Mouse (Mus musculus): ENCODE results near the gene Ampd1.
"Not testable (repeated sequence)": the region's sequence is repeated elsewhere in the genome, so short reads cannot be mapped to it uniquely, and the experiment has no call there.

Gene Ampd1

GRCm38 (mm10) chr3:103102454-103103390 is 28.9 kb downstream of the Ampd1 start, which contains the start of gene Dennd2c:
Gene Dennd2c (plus strand): TSS chr3:103102604.
- peak; percentile 86 for DNase-seq (ENCODE audit: low read depth)

GRCm38 (mm10) chr3:103107565-103108240 is 33.9 kb downstream of the Ampd1 start:
- DNase-seq (ENCODE audit: low read depth) = no peak

- no peak for DNase-seq (ENCODE audit: low read depth)
Observed at GRCm38 (mm10) chr3:103112216-103112615, 38.4 kb downstream of the Ampd1 start.

- no peak for DNase-seq (ENCODE audit: low read depth)
Observed at GRCm38 (mm10) chr3:103123636-103124035, 49.8 kb downstream of the Ampd1 start.

- no peak for DNase-seq (ENCODE audit: low read depth)
Observed at GRCm38 (mm10) chr3:103126138-103126537, 52.3 kb downstream of the Ampd1 start.

GRCm38 (mm10) chr3:103127177-103127576 is 53.4 kb downstream of the Ampd1 start:
- no peak for DNase-seq (ENCODE audit: low read depth)

GRCm38 (mm10) chr3:103127721-103128120 is 53.9 kb downstream of the Ampd1 start:
- DNase-seq (ENCODE audit: low read depth) = no peak

- DNase-seq (ENCODE audit: low read depth) = no peak
Observed at GRCm38 (mm10) chr3:103128251-103128650, 54.4 kb downstream of the Ampd1 start.

- peak; percentile 42 for DNase-seq (ENCODE audit: low read depth)
Observed at GRCm38 (mm10) chr3:103129367-103130159, 55.7 kb downstream of the Ampd1 start.

- peak; percentile 53 for DNase-seq (ENCODE audit: low read depth)
Observed at GRCm38 (mm10) chr3:103130236-103130751, 56.5 kb downstream of the Ampd1 start.

GRCm38 (mm10) chr3:103133098-103133497 is 59.3 kb downstream of the Ampd1 start:
- DNase-seq (ENCODE audit: low read depth) = no peak

GRCm38 (mm10) chr3:103136414-103137077 is 62.7 kb downstream of the Ampd1 start:
- DNase-seq (ENCODE audit: low read depth) = no peak

- no peak for DNase-seq (ENCODE audit: low read depth)
Observed at GRCm38 (mm10) chr3:103139047-103139446, 65.2 kb downstream of the Ampd1 start.

- not testable (repeated sequence) for DNase-seq (ENCODE audit: low read depth)
Observed at GRCm38 (mm10) chr3:103140095-103140838, 66.5 kb downstream of the Ampd1 start.

- DNase-seq (ENCODE audit: low read depth) = no peak
Observed at GRCm38 (mm10) chr3:103141287-103141686, 67.5 kb downstream of the Ampd1 start.

GRCm38 (mm10) chr3:103142366-103142765 is 68.6 kb downstream of the Ampd1 start:
- DNase-seq (ENCODE audit: low read depth) = no peak

GRCm38 (mm10) chr3:103145336-103145735 is 71.5 kb downstream of the Ampd1 start:
- no peak for DNase-seq (ENCODE audit: low read depth)

GRCm38 (mm10) chr3:103145791-103146190 is 72.0 kb downstream of the Ampd1 start:
- no peak for DNase-seq (ENCODE audit: low read depth)

- DNase-seq (ENCODE audit: low read depth) = no peak
Observed at GRCm38 (mm10) chr3:103146330-103147166, 72.7 kb downstream of the Ampd1 start.

- no peak for DNase-seq (ENCODE audit: low read depth)
Observed at GRCm38 (mm10) chr3:103147775-103148174, 74.0 kb downstream of the Ampd1 start.

Data from c-Kit-positive CD71-negative TER-119-negative erythroid progenitor cells, embryonic 14.5 days (primary cell).